Mouse (Mus musculus): ENCODE measurements at regions not wholly inside any gene's neighbourhood (a gene's known extent, or its start where the extent isn't known, plus 50 kb on each side); places are given as distances from the start of the nearest gene placed in this dataset.

DNA sequence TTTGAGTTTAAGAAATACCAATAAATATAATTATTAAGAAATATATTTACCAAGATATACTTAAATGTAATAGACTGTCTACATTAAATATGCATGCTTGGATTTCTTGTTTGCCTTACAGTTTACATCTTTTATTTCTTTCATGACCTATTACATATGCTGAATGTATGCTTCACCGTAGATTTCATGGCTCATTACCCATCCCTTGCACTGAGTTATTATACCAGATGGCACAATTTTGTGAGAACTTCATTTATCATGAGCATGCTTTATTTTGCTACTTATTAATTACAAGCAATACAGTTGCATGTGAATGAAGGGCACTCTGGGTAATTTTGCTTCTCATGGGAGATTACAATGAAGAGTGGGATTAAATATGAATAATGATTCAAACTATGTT is 856.0 kb upstream of the Nectin3 start:
- DNase-seq = no peak
- intact Hi-C loops (cut with DNase I) = no loop called here

- no peak for DNase-seq
- intact Hi-C loops (cut with DNase I) = no loop called here
Observed at GRCm38 (mm10) chr16:47394398-47394797, 889.1 kb upstream of the Dppa4 start.

- intact Hi-C loops (cut with DNase I) = no loop called here
- DNase-seq = no peak
Observed at GRCm38 (mm10) chr16:47407067-47407466, 876.5 kb upstream of the Dppa4 start.

DNA sequence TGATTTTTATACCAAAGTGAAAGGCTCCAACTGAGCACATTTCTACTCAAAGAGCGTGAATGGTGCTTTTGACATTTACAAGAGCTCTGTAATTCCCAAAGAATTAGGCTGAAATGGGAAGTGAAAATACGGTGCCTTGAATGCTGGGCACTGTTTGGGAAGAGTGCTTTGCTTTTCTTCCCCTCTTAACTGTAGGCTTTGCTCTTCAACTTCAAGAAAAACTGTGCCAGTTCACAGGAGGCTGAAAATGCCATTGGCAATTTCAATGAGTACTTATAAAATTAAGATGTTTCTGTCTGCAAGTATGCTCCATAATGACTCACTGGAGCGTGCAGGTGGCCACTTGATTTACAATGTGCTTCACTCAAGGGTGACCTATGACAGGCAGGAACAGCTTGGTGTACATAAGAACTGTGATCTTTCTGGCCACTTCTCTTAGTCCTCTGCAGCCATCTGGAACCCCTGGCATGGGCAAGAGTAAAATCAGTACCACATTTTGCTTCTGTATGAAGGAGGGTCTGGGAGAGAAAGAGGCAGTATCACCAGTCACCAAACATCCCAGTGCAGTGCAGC is 864.8 kb upstream of the Dppa4 start:
- peak; percentile 13 for DNase-seq
- intact Hi-C loops (cut with DNase I) = no loop called here

- no peak for DNase-seq
- intact Hi-C loops (cut with DNase I) = no loop called here
Observed at GRCm38 (mm10) chr16:47445083-47445482, 838.5 kb upstream of the Dppa4 start.

DNA sequence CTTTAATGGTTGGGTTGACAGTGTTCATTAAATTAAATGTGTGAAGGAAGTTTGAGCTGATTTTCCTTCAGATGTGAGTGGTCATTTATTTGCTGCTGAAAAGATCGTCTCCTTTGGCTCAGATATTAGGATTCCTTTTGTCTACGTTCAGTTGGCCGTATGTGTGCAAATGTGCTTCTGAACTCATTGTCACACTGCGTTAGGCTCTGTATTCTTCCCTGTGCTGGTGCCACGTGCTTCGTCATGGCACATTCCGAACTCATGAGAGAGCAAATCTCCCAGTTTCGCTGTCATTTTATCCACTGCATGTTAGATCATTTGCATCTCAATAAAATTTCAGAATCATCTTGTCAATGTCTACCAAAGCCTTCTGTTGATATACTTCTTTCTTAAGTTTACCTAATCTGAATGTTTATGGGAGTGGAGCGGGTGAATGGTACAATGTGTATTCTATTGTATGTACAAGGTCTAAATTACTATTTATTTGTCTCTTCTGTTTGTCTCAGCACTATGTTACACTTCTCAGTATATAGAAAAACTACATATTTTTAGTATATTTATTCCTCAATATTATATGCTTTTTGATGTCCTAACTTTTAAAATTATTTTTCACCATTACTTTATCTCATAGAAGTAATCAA is 808.0 kb upstream of the Dppa4 start:
- no peak for DNase-seq
- intact Hi-C loops (cut with DNase I) = no loop called here

GRCm38 (mm10) chr16:47482071-47482470 is 801.5 kb upstream of the Dppa4 start:
- DNase-seq = no peak
- intact Hi-C loops (cut with DNase I) = no loop called here

- intact Hi-C loops (cut with DNase I) = no loop called here
- no peak for DNase-seq
Observed at GRCm38 (mm10) chr16:47488525-47488924, 795.0 kb upstream of the Dppa4 start.

GRCm38 (mm10) chr16:47525857-47526256 is 757.7 kb upstream of the Dppa4 start:
- intact Hi-C loops (cut with DNase I) = no loop called here
- DNase-seq = no peak

DNA sequence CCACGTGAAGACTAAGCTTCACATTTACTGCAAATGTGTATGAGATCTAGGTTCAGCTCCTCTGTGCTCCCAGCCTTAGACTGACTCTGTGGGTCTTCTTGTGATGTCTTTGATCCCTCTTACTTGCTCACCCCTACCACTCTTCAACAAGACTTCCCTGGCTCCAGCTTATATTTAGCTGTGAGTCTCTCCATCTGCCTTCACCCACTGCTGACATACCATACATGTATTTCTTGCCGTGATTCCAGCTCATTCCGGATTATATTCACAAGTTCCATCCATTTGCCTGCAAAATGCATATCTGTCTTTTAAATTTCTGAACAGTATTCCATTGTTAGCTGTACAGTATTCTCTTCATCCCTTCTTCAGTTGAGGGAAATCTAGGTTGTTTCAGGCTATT is 756.9 kb upstream of the Dppa4 start:
- DNase-seq = no peak
- intact Hi-C loops (cut with DNase I) = no loop called here

- intact Hi-C loops (cut with DNase I) = no loop called here
- no peak for DNase-seq
Observed at GRCm38 (mm10) chr16:47536524-47536923, 747.0 kb upstream of the Dppa4 start.

DNA sequence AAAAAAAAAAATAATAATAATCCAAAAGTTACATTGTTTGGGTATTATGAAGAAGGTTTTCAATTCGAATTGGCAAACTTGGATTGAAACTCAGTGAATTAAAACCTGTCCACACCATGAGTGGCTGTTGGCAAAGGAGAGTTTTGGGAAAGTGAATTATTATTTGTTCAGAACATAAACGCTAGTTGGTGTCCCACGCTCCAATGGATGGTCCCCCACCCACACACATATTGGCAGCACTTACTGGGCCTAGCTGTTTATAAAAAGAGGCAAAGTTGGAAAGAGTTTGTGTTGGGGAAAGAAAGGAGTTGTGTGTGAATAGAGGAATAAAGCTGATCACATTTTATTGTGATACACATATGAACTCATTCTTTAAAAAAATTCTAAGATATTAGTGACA is 732.4 kb upstream of the Dppa4 start:
- intact Hi-C loops (cut with DNase I) = no loop called here
- no peak for DNase-seq

DNA sequence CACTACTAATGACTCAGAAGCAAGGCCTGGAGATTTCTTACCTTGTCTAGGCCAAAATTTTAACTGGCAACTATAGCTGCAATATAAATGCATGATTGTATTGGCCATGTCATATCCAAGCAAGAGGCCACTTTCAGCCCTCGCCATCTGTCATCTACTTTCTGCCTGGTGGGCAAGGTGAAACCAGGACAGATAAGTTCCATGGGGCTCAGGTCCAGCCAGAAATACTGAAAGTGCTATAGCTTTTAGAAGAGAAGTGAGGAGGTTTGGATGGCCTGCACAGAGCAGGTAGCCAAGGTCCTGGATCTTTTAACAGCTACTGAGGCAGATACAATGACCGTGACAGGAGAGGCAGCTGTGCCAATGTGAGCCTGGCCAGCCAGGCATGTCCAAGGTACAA is 715.5 kb upstream of the Dppa4 start:
- intact Hi-C loops (cut with DNase I) = no loop called here
- no peak for DNase-seq

DNA sequence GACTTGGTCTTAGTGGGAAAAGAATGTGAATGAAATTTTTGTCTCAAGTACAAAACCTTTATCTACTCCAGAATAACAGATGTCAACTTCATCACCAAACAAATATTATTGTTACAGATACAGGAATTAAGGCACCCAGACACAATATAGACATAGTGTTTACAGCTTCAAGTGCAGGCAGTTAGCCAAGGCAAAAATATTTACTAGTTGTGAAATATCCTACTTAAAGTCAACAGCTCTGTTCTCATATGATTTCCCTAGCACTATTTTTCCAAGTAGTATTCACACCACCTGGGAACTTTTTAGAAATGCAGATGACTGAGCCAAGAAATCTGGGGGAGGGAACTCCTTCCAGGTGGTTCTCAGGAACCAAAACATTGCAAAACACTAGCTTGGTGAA is 684.1 kb upstream of the Dppa4 start:
- intact Hi-C loops (cut with DNase I) = no loop called here
- no peak for DNase-seq
